Mouse (Mus musculus): Measurements from ENCODE around the gene Rnf167.

DNA sequence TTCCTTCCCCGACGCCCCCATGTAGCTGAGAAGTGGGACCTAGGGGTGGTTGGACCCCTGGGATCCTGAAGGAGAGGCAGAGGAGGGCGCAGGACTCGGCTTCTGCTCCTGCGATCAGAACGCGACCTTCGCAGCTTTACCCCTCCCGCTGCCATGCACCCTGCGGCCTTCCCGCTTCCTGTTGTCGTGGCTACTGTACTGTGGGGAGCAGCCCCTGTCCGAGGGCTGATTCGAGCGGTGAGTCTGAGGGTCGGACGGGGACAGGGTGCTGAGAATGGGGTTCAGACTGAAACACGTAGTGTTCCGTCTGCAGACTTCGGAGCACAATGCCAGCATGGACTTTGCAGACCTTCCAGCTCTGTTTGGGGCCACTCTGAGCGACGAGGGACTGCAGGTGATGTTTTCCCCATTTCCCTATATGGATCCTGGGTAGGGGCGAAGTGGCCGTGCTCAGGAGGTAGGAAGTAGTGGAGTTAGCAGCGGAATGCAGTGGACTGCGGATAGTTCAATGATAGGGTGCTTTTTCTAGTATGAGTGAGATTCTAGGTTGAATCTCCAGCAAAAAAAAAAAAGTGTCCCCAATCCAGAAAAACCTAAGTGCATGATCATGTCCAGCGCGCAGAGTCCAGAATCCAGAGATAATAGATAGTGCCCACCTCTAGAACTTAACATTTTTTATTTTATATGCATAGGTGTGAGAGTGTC is 833 bp downstream of the Rnf167 start:
- TF ChIP-seq CTCF (IDR thresholded peaks at IDR 0.05) (no peak), EP300 (IDR thresholded peaks at IDR 0.05) (no peak)

Measured in lung, postnatal 0 days (tissue).